Mouse (Mus musculus) lung, adult 2 months (tissue): Measurements from ENCODE around the gene Prkar1a.
A peak's percentile ranks its signal among the peaks of the same experiment; 100 is the strongest.

Experiments used
- CTCF ChIP-seq: fragments of 200-500 bp; IDR thresholded peaks from 2 replicates; pipeline ENCODE4 v1.5.1; 2011; ENCODE audit warnings: mild to moderate bottlenecking, low read length, control low read depth; ENCODE audit not compliant: insufficient read depth
- POLR2A ChIP-seq: fragments of 200-500 bp; IDR thresholded peaks from 2 replicates; pipeline ENCODE4 v1.6.1; 2011; ENCODE audit warnings: low read depth, mild to moderate bottlenecking, control low read depth, low read length, borderline replicate concordance; ENCODE audit errors: extremely low read depth

DNA sequence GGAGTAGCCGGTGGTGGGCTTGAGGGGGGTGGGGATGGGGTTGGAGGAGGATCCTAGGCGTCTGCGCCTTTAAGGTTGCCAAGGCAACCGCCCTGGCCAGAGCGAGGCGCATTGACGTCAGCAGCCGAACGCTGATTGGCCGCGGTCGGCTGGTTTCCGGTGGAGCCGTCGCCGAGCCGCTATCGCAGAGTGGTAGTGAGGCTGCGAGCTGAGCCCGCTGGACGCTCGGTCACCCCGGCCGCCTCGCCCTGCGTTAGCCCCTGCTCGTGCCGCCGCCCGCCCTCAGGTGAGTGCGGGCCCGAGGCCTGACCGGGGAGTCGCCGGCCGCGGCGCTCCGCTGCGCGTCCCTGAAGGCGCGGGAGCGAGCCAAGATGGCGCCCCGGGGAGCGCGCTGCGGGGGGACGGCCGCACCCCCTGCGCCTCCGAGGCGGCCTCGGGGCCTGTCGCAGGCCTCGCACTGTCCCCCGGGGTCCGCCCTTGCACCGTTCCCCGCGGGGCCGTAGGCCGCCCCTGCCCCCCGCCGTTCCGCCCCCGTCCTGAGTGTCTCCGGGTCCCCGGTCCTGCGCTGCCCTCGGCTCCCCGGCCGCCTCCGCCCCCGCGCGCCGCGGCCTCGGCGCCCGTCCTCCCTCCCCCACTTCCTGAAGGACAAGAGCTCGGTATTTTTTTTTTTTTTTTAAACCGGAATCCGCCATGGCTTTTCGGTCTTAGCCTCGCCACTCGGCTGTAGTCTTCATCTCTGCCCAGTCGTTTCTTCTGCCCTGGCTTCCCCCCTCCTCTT lies 1.8 kb downstream of the Prkar1a start:
- no peak for TF ChIP-seq CTCF
- TF ChIP-seq POLR2A, result peak; percentile 91
